Mouse (Mus musculus): ENCODE results near the gene Rab17. TPM values are rescaled to one million over a fixed set of nuclear protein-coding genes. Genes with fewer than 3 reads are reported as not detected.
A peak's percentile ranks its signal among the peaks of the same experiment; 100 is the strongest.

Rab17 gene
- total RNA-seq, 2 experiments from 2014 or later, result 3.8 to 5.0 TPM

DNA sequence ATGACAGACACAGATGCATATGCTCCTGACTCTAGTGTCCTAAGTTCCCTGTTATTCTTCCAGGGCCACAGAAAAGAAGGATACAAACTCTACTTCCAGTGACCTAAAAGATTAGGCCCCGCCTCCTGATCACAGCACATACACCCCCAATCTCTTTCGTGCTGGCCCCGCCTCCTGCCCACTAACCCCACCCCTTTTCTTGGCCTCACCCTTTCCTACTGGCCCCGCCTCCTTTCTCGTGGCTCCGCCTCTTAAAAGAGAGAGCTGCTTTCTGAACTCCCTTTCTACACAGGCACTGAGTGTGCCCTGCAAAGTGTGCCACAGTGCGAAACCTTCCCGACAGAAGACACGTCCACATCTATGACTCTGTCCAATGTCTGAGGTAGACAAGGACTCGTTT is 24.3 kb downstream of the Rab17 start:
- DNase-seq, result no peak
- intact Hi-C loops (cut with DNase I), result no loop called here

DNA sequence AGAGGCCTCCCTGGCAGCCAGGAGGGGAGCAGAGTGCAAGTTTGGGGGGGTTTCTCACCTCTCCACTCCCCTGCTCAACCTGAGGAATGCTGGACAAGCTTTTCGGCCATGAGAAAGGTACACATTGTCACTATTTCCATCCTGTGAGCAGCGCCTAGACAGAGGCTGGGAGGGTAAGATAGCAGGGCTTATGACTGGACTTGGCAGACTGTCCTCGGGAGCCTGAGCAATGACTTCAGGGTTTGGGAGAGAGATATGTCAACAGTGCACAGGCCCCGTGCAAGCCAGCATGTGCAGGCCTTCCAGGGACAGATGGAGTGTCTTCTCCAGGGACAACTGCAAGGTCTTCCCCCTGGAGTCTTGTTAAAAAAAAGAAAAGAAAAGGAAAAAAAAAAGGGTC is 29.5 kb downstream of the Rab17 start:
- DNase-seq, result peak; percentile 37 to 50
- intact Hi-C loops (cut with DNase I), result no loop called here

DNA sequence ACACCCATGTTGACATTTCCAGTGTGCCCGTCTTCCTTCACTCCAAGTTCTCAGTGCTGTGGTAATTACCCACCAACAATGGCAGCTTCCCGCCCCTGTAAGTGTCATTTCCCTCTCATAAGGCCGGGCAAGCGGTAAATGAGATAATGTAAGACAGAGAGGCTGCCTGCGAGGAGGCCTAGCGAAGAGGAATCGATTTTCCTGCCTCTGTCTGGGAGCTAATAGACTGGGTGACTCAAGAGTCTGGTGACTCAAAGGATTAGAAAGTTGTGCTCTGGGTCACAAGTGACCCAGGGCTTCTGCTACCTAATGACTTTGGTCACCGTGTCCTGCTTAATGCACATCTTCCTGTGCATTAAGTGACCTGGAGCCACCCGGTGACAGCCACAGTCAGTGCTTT is 32.5 kb downstream of the Rab17 start:
- intact Hi-C loops (cut with DNase I), result no loop called here
- DNase-seq, result no peak

DNA sequence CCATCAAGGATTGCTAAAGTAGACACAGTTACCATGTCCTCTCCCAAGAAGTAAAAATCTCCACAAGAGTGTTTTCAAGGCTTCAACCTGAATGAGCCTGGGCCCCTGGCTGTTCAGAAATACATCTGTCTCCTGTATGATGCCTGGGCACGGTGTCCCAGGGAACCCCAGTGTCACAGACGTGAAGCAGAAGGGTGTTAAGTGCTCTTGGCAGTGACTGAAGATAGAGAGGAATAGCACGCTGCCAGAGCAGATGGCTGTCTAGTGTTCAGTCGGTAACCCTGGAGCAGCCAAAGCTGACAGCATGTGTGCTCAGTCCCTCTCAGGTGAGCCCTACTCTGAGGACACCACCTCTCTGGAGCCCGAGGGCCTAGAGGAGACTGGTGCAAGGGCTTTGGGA is 36.5 kb downstream of the Rab17 start:
- DNase-seq, result peak; percentile 45 to 51
- intact Hi-C loops (cut with DNase I), result no loop called here

DNA sequence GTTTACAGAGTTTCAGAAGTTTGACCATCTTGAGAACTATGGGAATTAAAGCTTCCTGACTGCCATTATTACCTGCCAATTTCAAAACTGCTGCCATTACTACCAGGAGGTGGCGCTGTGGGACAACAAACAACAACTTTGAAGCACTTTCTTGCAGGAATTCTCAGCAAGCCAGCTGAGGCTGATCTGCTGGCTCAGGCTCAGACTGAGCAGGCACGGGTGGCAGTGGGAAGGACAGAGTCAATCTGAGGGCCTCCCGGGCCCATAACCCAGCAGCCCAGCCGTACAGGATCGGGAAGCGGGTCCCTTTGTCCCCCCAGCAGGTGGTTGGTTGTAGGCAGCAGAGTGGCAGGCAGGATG is 40.9 kb downstream of the Rab17 start:
- intact Hi-C loops (cut with DNase I), result loop anchor here (1.0 kb wide), 1 partner anchor 28 kb away; no protein-coding TSS in a partner anchor
- peak; percentile 91 to 95 for DNase-seq

DNA sequence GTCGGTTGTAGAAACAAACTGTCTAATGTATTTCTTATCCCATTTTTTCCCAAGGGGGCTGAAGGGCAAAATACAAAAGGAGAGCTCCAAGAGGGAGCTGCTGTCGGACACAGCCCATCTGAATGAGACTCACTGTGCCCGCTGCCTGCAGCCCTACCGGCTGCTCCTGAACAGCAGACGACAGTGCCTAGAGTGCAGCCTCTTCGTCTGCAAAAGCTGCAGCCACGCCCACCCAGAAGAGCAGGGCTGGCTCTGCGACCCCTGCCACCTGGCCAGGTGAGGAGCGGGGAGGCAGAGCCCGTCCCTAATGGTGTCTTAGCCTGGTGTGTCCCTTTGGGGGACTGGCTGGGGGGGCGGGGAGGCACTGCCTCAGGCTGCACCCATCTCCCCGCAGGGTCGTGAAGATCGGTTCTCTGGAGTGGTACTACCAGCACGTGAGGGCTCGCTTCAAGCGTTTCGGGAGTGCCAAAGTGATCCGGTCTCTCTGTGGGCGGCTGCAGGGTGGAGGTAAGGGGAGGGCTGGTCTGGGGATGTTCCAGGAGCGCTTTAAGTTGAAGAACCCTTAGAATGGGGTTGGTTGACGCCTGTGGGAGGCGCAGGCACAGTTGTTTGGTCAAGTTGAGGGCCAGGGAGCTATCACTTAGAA is 41.4 kb downstream of the Rab17 start:
- intact Hi-C loops (cut with DNase I), result loop anchor here (1.0 to 2.0 kb wide), 2 partner anchors 21 to 28 kb away; no protein-coding TSS in a partner anchor
- DNase-seq, result no peak

DNA sequence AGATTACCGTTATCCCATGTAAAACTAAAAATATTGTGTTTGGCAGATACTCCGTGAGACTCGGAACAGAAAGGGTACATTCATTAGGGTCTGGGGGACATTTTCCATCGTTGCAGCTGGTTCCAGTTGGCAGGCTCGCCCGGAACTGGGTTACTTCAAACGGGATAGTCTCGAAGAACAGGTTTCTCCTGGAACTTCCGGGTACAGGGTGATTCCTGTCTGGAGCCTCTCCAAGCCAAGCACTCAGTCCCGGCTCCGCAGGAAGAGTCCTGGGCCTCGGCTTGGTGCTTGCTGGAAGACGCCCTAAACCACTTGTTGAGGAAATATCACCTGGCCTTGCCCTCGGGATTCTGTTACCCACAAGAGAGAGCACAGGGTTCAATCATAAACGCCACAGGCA is 42.2 kb downstream of the Rab17 start:
- no peak for DNase-seq
- intact Hi-C loops (cut with DNase I), result loop anchor here (2.0 kb wide), 1 partner anchor 21 kb away; no protein-coding TSS in a partner anchor

DNA sequence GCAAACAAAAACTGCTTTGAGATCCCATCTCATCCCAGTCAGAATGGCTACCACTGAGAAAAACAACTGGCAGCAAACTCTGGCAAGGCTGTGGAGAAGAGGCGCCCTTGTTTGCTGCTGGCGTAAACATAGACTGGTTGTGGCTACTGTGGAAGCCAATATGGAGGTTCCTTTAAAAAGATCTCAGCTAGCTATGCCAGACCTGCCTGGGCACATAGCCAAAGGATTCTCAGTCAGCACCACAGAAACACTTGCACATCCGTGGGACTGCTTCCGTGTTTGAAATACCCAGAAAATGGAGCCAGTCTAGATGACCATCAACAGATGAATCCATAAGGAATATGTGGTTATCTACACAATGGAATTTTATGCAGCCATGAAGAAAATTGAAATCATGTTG is 43.4 kb downstream of the Rab17 start:
- peak in 1 of 2 experiments; percentile 31 for DNase-seq
- intact Hi-C loops (cut with DNase I), result loop anchor here (2.0 kb wide), 1 partner anchor 19 kb away; no protein-coding TSS in a partner anchor

DNA sequence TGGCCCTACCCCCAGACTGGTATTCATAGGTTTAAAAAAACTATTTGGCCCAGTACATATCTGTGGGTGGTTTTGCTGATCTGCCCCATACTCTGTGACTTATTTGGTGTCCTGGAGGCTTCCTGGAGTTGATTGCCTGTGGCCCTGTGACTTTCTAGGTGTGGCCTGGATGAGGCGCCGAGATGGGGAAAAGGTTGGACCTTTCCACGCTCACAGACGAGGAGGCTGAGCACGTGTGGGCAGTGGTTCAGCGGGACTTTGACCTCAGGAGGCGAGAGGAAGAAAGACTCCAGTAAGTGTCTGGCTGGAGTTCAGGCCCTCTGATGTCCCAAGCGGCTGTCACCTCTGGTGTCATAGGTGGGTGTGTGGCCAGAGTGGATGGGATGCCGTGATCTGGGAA is 47.8 kb downstream of the Rab17 start:
- intact Hi-C loops (cut with DNase I), result no loop called here
- DNase-seq, result no peak

DNA sequence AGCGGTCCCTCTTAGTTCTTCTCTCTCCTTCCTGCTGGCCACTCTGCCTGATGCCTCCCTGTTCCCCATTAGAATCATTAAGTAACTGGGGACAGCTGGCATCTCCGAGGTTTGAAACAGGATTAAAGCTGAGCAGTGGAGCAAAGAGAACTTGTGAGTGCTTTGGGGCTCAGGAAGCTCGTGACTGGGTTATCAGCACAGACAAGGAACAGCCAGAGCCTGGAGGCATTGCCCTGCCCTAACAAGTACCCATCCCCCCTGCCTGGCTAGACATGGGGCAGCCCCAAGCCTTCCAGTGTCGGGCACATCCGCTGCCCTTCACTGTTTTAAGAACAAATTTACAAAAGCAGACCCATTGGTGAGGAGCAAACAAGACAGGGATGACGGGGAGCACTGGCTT is 52.0 kb downstream of the Rab17 start:
- intact Hi-C loops (cut with DNase I), result no loop called here
- DNase-seq, result no peak

DNA sequence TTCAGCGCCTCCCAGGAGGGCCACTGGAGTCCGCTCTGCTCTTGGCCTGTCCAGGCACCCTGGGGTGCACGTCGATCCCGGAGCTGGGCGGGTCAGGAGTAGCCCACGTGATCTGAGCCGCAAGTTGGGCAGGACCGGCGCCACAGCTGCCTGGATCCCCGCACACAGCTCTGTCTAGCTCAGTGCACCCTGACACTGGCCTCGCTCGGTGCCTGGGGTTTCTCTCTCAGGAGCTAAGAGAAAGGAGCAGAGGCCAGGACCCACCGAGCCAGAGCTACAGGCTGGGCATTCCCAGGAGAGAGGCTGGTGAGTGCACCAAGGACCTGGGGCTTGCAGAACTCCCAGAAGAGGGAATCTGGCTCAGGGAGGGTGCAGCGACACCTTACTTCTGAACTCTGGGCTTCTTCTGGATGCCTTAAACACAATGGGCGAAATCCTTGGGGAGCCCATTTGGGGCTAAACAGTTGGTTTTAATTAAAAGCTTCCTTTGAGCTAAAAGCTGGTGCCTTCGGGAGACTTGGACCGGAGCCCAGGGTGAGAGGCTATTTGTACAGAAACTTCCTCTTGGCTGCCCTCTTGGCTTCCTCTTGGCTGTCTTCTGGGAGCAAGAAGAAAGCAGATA is 54.4 kb downstream of the Rab17 start, which contains the start of gene Mlph:
Gene Mlph (plus strand): TSS at position 138 of the 622 bp plus-strand sequence.
- intact Hi-C loops (cut with DNase I), result no loop called here
- peak; percentile 34 to 50 for DNase-seq

DNA sequence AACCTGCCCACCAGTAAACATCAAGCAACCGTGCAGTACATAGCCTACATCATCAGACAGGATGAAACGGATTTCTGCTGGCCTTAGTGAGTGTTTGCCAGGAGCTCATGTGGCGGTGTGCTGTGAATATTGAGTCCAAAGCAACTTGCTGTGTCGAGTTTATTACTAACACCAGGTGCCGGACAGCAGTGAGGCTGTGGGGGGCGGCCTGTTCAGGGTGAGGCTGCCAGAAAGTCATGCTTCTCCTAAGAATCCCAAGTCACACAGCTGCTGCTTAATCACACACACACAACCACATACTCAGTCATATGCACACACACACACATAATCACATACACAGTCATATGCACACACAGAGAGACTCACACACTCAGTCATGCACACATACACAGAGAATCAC is 56.2 kb downstream of the Rab17 start:
- no peak for DNase-seq
- intact Hi-C loops (cut with DNase I), result no loop called here

DNA sequence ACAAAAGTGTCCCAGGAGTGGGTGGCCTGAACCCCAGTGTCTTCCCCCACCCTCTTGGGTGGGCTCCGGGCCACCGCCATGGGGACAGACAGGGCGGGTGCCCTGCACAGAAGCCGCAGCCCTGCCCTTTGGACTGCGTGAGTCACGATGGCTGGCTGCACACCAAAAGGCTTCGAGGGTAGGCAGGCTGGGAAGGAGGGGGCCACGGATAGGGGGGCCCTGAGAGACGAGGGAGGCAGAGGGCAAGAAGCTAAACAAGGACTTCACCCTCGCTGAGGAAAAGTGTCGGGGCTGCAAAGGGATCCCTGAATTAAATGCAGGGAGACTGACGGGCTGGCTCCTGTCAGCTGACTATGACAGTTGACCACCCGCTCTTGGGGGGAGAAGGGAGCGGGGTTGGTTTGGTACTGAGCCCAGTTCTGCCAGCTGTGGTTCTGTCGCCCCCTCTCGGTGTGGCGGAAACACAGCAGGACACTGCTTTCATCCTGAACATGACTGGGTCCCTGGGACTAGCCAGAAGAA is 59.8 kb downstream of the Rab17 start:
- peak; percentile 76 to 77 for DNase-seq
- intact Hi-C loops (cut with DNase I), result no loop called here

DNA sequence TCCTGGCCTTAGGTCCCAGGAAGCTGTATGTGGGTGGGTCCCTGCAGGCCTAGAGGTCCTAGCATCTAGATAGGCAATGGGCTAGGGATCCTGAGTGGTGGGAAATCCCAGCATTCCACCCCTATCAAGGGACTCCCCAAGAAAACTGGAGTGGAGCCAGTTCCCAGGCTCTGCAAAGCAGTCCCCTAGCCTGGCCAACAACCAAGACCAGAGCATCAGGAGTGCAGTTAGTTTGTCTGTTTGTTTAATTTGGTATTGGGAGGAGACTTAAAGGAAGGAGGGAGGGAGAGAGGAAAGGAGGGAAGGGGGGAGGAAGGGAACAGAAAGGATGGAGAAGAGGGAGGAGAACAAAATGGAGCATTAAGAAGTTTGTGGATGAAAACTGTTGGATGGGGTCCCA is 60.3 kb downstream of the Rab17 start:
- DNase-seq, result peak; percentile 69 to 78
- intact Hi-C loops (cut with DNase I), result no loop called here

Other genes with a start within 250 kb of the Rab17 start
- gene Col6a3, start 125.7 kb downstream of the Rab17 start, total RNA-seq (2021), result 100 to 1,000 TPM; 107 to 132 TPM
- gene Mlph, start 54.6 kb downstream of the Rab17 start, total RNA-seq (2021), result under 1 TPM; 0.45 to 0.86 TPM
- not detected for gene Prlh, start 16.6 kb downstream of the Rab17 start, total RNA-seq (2021)
- 100 to 1,000 TPM; 172 to 186 TPM for gene Lrrfip1, start 29.1 kb upstream of the Rab17 start, total RNA-seq (2021)
- under 1 TPM; 0.45 to 0.50 TPM for gene Rbm44, start 175.4 kb upstream of the Rab17 start, total RNA-seq (2021)
- gene Ramp1, start 210.2 kb upstream of the Rab17 start, total RNA-seq (2021), result 10 to 100 TPM; 20.0 to 20.2 TPM